Mouse (Mus musculus): ENCODE results near the gene Kmt2e. TPM values are rescaled to one million over a fixed set of nuclear protein-coding genes. Genes with fewer than 3 reads are reported as not detected.
A peak's percentile ranks its signal among the peaks of the same experiment; 100 is the strongest.

The Kmt2e gene
- total and polyA plus RNA-seq, 2 experiments: 8.1 to 19.1 TPM

DNA sequence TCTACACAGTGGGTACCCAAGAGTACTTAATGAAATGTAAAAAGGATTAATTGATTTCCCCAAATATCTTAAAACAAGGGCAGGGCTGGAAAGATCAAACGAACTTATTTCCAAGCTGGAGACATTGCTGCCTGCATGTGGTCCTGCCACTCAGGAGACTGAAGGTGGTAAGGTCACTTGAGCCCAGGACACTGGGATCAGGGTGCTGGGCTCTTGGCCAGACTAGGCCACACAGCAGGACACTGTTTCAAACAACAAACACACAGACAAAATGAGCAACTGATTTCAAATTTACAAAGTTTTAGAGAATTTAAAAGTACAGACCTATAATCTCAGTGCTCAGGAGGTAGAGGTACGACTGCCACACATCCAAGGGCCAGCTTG, 23.5 kb upstream of the Kmt2e start:
- peaks cover 60% of the 10 kb centered on the region for H3K4me1 ChIP-seq (ENCODE audit: control insufficient read depth, insufficient read depth, low read length)
- TF ChIP-seq CTCF (IDR thresholded peaks at IDR 0.05; ENCODE audit: low read depth, low read length): no peak
- TF ChIP-seq POLR2A (IDR thresholded peaks at IDR 0.05; ENCODE audit: extremely low read depth, insufficient read depth, low read length): no peak
- H3K79me2 ChIP-seq (ENCODE audit: control insufficient read depth, insufficient read depth, low read length): peaks cover 3% of the 10 kb centered on the region; the same call in 1 of the 2 replicates
- peak overlapping the region; percentile 73 for H3K27ac ChIP-seq (replicated peaks; ENCODE audit: insufficient read depth, low read depth, low read length)
- no peak overlapping the region for H3K9ac ChIP-seq (ENCODE audit: low read depth, low read length)
- no peak overlapping the region for H3K4me3 ChIP-seq (ENCODE audit: insufficient read depth, low read depth, low read length)
- DNase-seq (ENCODE audit: extremely low read depth, low read depth, low spot score): peak; percentile 83
- WGBS: 14% methylated on average over 2 of the region's 2 CpGs
- no peaks in the 10 kb centered on the region for H3K27me3 ChIP-seq (ENCODE audit: control insufficient read depth, insufficient read depth, low read length)
- no peaks in the 10 kb centered on the region for H3K36me3 ChIP-seq (ENCODE audit: control insufficient read depth, insufficient read depth, low read length)

DNA sequence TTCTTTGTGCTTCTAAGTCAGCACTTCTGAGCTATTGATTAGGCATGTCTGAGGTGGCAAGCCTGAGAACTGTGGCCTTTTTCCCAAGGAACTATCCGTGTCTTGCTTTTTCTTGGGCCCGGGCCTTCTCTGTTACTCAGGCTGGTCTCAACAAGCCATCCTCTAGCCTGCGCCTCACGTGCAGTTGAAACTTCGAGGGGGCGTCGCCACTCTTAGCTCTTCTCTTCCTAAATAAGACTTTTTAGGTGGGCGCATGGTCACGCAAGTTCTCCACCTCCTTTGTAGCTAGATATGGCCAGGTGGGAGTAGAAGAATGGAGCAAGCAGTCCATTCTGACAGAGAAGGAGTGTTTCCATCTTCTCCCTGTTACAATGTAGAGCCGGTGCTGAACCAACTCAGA, 22.6 kb upstream of the Kmt2e start:
- Histone ChIP-seq H3K27ac (replicated peaks; ENCODE audit: insufficient read depth, low read depth, low read length) (peak overlapping the region; percentile 37), H3K36me3 (ENCODE audit: control insufficient read depth, insufficient read depth, low read length) (no peaks in the 10 kb centered on the region), H3K9ac (ENCODE audit: low read depth, low read length) (no peak overlapping the region), H3K4me3 (ENCODE audit: insufficient read depth, low read depth, low read length) (no peak overlapping the region), H3K79me2 (ENCODE audit: control insufficient read depth, insufficient read depth, low read length) (peaks cover 5% of the 10 kb centered on the region; the same call in 1 of the 2 replicates), H3K4me1 (ENCODE audit: control insufficient read depth, insufficient read depth, low read length) (peaks cover 59% of the 10 kb centered on the region), H3K27me3 (ENCODE audit: control insufficient read depth, insufficient read depth, low read length) (no peaks in the 10 kb centered on the region)
- 92% methylated on average over 10 of the region's 10 CpGs for WGBS
- no peak for DNase-seq (ENCODE audit: extremely low read depth, low read depth, low spot score)
- TF ChIP-seq POLR2A (IDR thresholded peaks at IDR 0.05; ENCODE audit: extremely low read depth, insufficient read depth, low read length): no peak
- no peak for TF ChIP-seq CTCF (IDR thresholded peaks at IDR 0.05; ENCODE audit: low read depth, low read length)

DNA sequence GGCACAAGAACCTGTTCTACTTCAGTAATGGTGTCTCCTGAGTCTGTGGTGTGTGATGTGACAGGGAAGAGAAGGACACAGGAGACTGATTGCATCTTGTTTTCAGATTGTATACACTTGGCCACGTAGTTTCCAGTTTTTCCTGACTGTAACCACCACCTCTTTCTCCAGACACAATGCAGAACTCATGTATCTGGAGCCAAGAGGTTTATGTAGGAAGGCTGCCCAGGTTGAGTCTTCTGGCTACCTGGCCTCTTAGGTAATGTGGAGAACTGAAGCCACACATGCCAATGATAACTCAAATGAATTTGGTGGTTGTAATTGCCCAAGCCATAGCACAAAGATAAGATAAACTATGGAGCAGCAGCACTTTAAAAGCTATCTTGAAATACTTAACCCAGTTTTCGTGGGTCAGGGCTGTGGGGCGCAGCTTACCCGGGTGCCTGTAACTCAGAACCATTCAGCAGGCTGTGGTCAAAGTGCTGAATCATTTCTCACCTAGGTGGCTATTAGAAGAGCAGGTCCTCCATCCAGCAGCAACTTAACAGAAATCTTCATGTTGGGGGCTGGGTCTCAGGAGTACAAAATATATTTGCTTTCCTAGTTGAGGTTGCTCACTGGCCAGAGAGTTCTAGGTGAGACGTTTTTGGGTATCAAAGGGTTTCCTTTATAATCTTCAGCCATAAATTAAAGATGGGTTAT, 21.8 kb upstream of the Kmt2e start:
- Histone ChIP-seq H3K4me3 (ENCODE audit: insufficient read depth, low read depth, low read length) (no peak overlapping the region), H3K27me3 (ENCODE audit: control insufficient read depth, insufficient read depth, low read length) (no peaks in the 10 kb centered on the region), H3K79me2 (ENCODE audit: control insufficient read depth, insufficient read depth, low read length) (peaks cover 7% of the 10 kb centered on the region; the same call in 1 of the 2 replicates), H3K4me1 (ENCODE audit: control insufficient read depth, insufficient read depth, low read length) (peaks cover 62% of the 10 kb centered on the region), H3K27ac (replicated peaks; ENCODE audit: insufficient read depth, low read depth, low read length) (peak overlapping the region; percentile 28), H3K36me3 (ENCODE audit: control insufficient read depth, insufficient read depth, low read length) (0 out of 2 replicates have a peak, but pooled peaks cover 1% of the 10 kb centered on the region), H3K9ac (ENCODE audit: low read depth, low read length) (no peak overlapping the region)
- no peak for TF ChIP-seq CTCF (IDR thresholded peaks at IDR 0.05; ENCODE audit: low read depth, low read length)
- no peak for TF ChIP-seq POLR2A (IDR thresholded peaks at IDR 0.05; ENCODE audit: extremely low read depth, insufficient read depth, low read length)
- no peak for DNase-seq (ENCODE audit: extremely low read depth, low read depth, low spot score)
- WGBS: 61% methylated on average over 5 of the region's 5 CpGs

DNA sequence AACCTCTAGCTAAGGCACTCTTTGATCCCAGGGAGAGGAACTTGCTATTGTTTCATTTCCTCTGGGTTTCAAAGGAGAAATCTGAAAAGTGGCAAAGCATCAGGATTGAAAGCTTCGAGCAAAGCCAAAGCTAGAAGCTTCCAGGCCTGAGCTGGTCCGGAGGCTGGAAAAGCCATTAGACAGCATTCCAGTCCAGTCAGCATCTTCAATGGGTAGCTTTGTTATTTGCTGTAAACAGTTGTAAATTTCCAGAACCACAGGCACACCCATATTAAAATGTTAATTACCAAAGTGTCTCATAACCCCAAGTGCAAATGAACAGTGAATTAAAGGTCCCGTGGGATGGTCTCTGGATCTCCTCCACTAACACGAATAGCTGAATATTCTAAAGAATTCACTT, 21.2 kb upstream of the Kmt2e start:
- H3K27ac ChIP-seq (replicated peaks; ENCODE audit: insufficient read depth, low read depth, low read length): peak overlapping the region; percentile 68; the same call in 1 of the 2 replicates
- DNase-seq (ENCODE audit: extremely low read depth, low read depth, low spot score): no peak

DNA sequence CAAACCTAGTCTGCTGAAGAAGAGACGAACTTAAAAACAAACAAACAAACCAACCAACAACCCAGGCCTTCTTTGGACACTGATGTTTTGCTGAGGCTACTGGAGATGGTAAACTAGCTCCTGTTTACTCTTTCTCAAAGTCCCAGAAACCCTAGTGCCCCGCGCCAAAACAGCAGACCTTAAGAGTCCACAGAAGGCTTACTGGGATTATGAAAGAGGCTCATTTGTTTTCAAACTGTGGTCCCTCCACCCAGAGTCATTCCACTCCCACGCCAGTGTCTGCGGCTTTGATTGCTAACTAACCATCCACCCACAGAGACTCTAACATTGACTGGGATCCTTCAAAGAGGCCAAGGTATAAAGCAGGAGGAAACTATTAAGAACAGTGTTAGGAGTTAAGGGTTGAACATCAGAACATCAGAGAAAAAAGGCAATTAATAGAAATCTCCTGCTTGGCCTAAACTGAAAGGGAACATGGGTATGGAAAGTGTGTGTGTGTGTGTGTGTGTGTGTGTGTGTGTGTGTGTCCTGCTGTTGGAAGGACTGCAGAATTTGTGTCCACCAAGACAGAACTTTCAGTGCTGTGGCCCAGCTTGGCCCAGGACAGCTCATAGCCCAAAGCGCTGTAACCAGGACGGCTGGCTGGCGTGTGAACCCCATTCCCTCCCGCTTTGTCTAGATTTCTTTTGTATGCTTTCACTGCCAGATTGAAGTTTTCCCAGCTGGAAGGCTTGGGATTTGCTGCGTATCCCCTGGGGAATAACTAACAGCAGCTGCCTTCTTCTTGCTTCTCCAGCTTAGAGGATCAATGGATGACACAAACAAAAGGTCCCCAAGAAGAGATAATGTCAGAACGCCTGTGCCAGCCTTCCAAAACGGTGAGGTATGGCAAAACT, 20.4 kb upstream of the Kmt2e start:
- Histone ChIP-seq H3K9ac (ENCODE audit: low read depth, low read length) (peak overlapping the region; percentile 21; the same call in 1 of the 2 replicates), H3K4me1 (ENCODE audit: control insufficient read depth, insufficient read depth, low read length) (peaks cover 59% of the 10 kb centered on the region), H3K4me3 (ENCODE audit: insufficient read depth, low read depth, low read length) (no peak overlapping the region), H3K79me2 (ENCODE audit: control insufficient read depth, insufficient read depth, low read length) (peaks cover 11% of the 10 kb centered on the region; the same call in 1 of the 2 replicates), H3K27me3 (ENCODE audit: control insufficient read depth, insufficient read depth, low read length) (no peaks in the 10 kb centered on the region), H3K36me3 (ENCODE audit: control insufficient read depth, insufficient read depth, low read length) (0 out of 2 replicates have a peak, but pooled peaks cover 1% of the 10 kb centered on the region), H3K27ac (replicated peaks; ENCODE audit: insufficient read depth, low read depth, low read length) (peak overlapping the region; percentile 68)
- WGBS: 22% methylated on average over 12 of the region's 12 CpGs
- no peak for TF ChIP-seq POLR2A (IDR thresholded peaks at IDR 0.05; ENCODE audit: extremely low read depth, insufficient read depth, low read length)
- no peak for TF ChIP-seq CTCF (IDR thresholded peaks at IDR 0.05; ENCODE audit: low read depth, low read length)
- DNase-seq (ENCODE audit: extremely low read depth, low read depth, low spot score): peak; percentile 69

More for the DNA sequence above, 21.2 kb upstream of the Kmt2e start:
- H3K9ac ChIP-seq (ENCODE audit: low read depth, low read length): no peak overlapping the region
- TF ChIP-seq POLR2A (IDR thresholded peaks at IDR 0.05; ENCODE audit: extremely low read depth, insufficient read depth, low read length): no peak
- no peak for TF ChIP-seq CTCF (IDR thresholded peaks at IDR 0.05; ENCODE audit: low read depth, low read length)
- H3K79me2 ChIP-seq (ENCODE audit: control insufficient read depth, insufficient read depth, low read length): peaks cover 11% of the 10 kb centered on the region; the same call in 1 of the 2 replicates
- H3K36me3 ChIP-seq (ENCODE audit: control insufficient read depth, insufficient read depth, low read length): 0 out of 2 replicates have a peak, but pooled peaks cover 1% of the 10 kb centered on the region
- H3K4me3 ChIP-seq (ENCODE audit: insufficient read depth, low read depth, low read length): no peak overlapping the region
- peaks cover 62% of the 10 kb centered on the region for H3K4me1 ChIP-seq (ENCODE audit: control insufficient read depth, insufficient read depth, low read length)
- WGBS: 72% methylated on average over 4 of the region's 4 CpGs
- no peaks in the 10 kb centered on the region for H3K27me3 ChIP-seq (ENCODE audit: control insufficient read depth, insufficient read depth, low read length)

All from liver, adult 2 months (tissue).